Mouse (Mus musculus) skeletal muscle tissue, adult 2 months (tissue): ENCODE results near the gene Marf1.
"Not testable (repeated sequence)": the region's sequence is repeated elsewhere in the genome, so short reads cannot be mapped to it uniquely, and the experiment has no call there.

Experiments used
- DNase-seq: peaks from one replicate; pipeline ENCODE4 v3.0.0-alpha.2; 2012; ENCODE audit warnings: low read depth, low spot score

Marf1 gene

DNA sequence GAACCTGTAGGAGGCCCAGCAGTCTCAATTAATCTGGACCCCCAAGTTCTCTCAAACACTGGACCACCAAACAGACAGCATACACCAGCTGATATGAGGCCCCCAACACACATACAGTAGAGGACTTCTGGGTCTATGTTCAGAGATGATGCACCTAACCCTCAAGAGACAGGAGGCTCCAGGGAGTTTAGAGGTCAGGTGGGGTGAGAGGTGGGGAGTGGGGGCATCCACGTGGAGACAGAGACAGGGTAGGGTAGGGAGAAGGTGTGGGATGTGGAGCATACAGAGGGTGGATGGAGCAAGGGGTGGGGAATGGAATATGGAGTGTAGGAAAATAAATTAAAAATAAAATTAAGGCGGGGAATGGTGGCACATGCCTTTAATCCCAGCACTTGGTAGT lies 94.5 kb downstream of the Marf1 start:
- DNase-seq, result not testable (repeated sequence)

DNA sequence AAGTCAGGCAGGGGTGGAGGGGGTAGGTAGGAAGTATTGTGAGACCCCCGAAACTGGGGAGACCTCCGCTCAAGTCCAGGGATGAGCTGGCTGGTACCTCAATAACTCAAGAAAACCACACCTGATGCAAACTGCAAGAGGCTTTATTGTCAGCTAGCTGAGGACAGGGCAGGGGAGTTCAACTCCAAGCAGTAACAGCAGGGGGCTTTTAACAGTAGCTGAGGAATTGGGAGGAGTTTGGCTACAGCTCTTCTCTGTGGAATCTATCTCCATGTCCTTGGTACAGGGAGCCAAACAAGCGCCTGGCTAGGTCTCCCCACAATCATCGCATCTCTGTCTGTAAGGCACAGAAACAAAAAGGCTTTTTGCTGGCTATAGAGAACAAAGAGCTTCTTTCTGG lies 96.6 kb downstream of the Marf1 start:
- not testable (repeated sequence) for DNase-seq

DNA sequence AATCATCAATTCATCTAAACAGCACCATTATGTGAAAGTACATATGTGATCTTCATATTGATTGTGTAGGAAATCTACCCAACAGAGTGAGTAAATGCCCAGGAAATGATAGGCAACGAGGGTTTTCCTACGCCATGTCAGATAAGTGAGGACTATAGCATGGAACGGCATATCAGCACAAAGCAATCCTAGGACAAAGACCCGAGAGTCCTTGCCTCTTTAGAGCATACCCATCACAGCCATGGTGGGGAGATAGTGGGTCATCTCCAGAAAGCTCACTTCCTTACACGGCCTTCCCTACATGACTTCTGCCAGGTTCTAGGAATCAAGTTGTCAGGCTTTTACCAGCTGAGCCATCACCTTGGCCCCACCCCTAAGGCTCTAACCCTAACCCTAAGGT lies 103.3 kb downstream of the Marf1 start:
- DNase-seq, result no peak
